Mouse (Mus musculus): Measurements from ENCODE around the gene Opn5.

GRCm38 (mm10) chr17:42573786-42574185 is 37.4 kb downstream of the Opn5 start:
- TF ChIP-seq POLR2A (IDR thresholded peaks at IDR 0.05; ENCODE audit: borderline replicate concordance, extremely low read depth, insufficient read depth, insufficient read length, poor library complexity, severe bottlenecking) (no peak), CTCF (IDR thresholded peaks at IDR 0.05; ENCODE audit: borderline replicate concordance, extremely low read depth, insufficient read depth, insufficient read length) (no peak)
